ENCODE assay signal across 9 mouse cellular contexts in genomic region chr4:57636782-57637482, GRCm38 (mm10).
DNase-seq lines count a peak whose midpoint lies in the region; ATAC-seq and TF ChIP-seq lines count a peak whose summit lies in the region.
"Had no signal": no experiment of that assay in that cellular context is flagged by ENCODE, and none has a peak within 500 bp of the region (broad histone marks: within the 10 kb centered on the region; RNA-seq: fewer than 3 reads in every experiment).

No protein-coding gene starts in this region.

- H3K9ac ChIP-seq in hindbrain, embryonic 12.5 days, result no peak overlapping the region
- no peak overlapping the region for H3K9ac ChIP-seq in hindbrain, embryonic 11.5 days (ENCODE audit: low read depth, low read length)
- H3K9ac ChIP-seq in hindbrain, embryonic 15.5 days, result peak overlapping the region; percentile 39; the same call in 1 of the 2 replicates
- H3K9ac ChIP-seq in liver, embryonic 12.5 days, result no peak overlapping the region

- peak; percentile 55 for DNase-seq in adrenal gland, adult 2 months
- no peak for DNase-seq in adrenal gland, postnatal 4 days (ENCODE audit: low spot score in 2 of 2)
- DNase-seq in hindbrain, embryonic 11.5 days (ENCODE audit: low spot score), result no peak
- DNase-seq in gastrocnemius, adult 8-10 months (ENCODE audit: low spot score in 2 of 2), result no peak

- no peak for TF ChIP-seq CTCF in C2C12 (IDR thresholded peaks at IDR 0.05; ENCODE audit: control insufficient read depth, insufficient read depth, insufficient read length)

- WGBS in hindbrain, embryonic 12.5 days, result 81% methylated on average over 9 of the region's 9 CpGs
- 82% methylated on average over 9 of the region's 9 CpGs for WGBS in hindbrain, embryonic 11.5 days
- WGBS in hindbrain, embryonic 15.5 days, result 68% methylated on average over 9 of the region's 9 CpGs
- 66% methylated on average over 9 of the region's 9 CpGs for WGBS in liver, embryonic 12.5 days (ENCODE audit: insufficient replicate concordance)

- H3K79me2 ChIP-seq in C2C12 (ENCODE audit: control insufficient read depth, insufficient read depth), result peaks cover 41% of the 10 kb centered on the region

- H3K27me3 ChIP-seq in hindbrain, embryonic 12.5 days, result no peaks in the 10 kb centered on the region
- no peaks in the 10 kb centered on the region for H3K27me3 ChIP-seq in hindbrain, embryonic 11.5 days (ENCODE audit: control insufficient read depth, insufficient read depth, low read length)
- no peaks in the 10 kb centered on the region for H3K27me3 ChIP-seq in C2C12 (ENCODE audit: control insufficient read depth, insufficient read depth, insufficient read length)
- no peaks in the 10 kb centered on the region for H3K27me3 ChIP-seq in hindbrain, embryonic 15.5 days
- no peaks in the 10 kb centered on the region for H3K27me3 ChIP-seq in liver, embryonic 12.5 days (replicated peaks)

- H3K9me3 ChIP-seq in hindbrain, embryonic 12.5 days (replicated peaks), result no peaks in the 10 kb centered on the region
- no peaks in the 10 kb centered on the region for H3K9me3 ChIP-seq in hindbrain, embryonic 11.5 days (ENCODE audit: control insufficient read depth, low read length)
- H3K9me3 ChIP-seq in hindbrain, embryonic 15.5 days, result no peaks in the 10 kb centered on the region
- H3K9me3 ChIP-seq in liver, embryonic 12.5 days (replicated peaks), result no peaks in the 10 kb centered on the region
- H3K9me3 ChIP-seq: megakaryocyte, embryonic 14.5 days had no signal

- no peaks in the 10 kb centered on the region for H3K36me3 ChIP-seq in hindbrain, embryonic 12.5 days
- no peaks in the 10 kb centered on the region for H3K36me3 ChIP-seq in hindbrain, embryonic 11.5 days (ENCODE audit: control insufficient read depth, insufficient read depth, low read length)
- H3K36me3 ChIP-seq in C2C12 (ENCODE audit: control insufficient read depth, insufficient read depth), result no peaks in the 10 kb centered on the region
- no peaks in the 10 kb centered on the region for H3K36me3 ChIP-seq in hindbrain, embryonic 15.5 days
- H3K36me3 ChIP-seq in liver, embryonic 12.5 days, result no peaks in the 10 kb centered on the region

- no peak for ATAC-seq in hindbrain, embryonic 12.5 days (ENCODE audit: low FRiP score)
- ATAC-seq in hindbrain, embryonic 11.5 days (ENCODE audit: low FRiP score), result no peak
- ATAC-seq in hindbrain, embryonic 15.5 days (ENCODE audit: low FRiP score, low read depth), result no peak
- no peak for ATAC-seq in liver, embryonic 12.5 days

- H3K27ac ChIP-seq in hindbrain, embryonic 12.5 days, result no peak overlapping the region
- H3K27ac ChIP-seq in hindbrain, embryonic 11.5 days (ENCODE audit: low read depth, low read length), result no peak overlapping the region
- peak overlapping the region; percentile 85 for H3K27ac ChIP-seq in hindbrain, embryonic 15.5 days (replicated peaks)
- H3K27ac ChIP-seq in liver, embryonic 12.5 days, result no peak overlapping the region

- H3ac ChIP-seq in C2C12 (ENCODE audit: control insufficient read depth, insufficient read length, low read depth), result no peak overlapping the region

- H3K4me3 ChIP-seq in hindbrain, embryonic 12.5 days, result no peak overlapping the region
- H3K4me3 ChIP-seq in hindbrain, embryonic 11.5 days (ENCODE audit: low read depth, low read length), result no peak overlapping the region
- no peak overlapping the region for H3K4me3 ChIP-seq in C2C12 (ENCODE audit: insufficient read depth, poor library complexity, severe bottlenecking)
- no peak overlapping the region; the same call in 1 of the 2 replicates for H3K4me3 ChIP-seq in hindbrain, embryonic 15.5 days
- H3K4me3 ChIP-seq in liver, embryonic 12.5 days, result no peak overlapping the region
- H3K4me3 ChIP-seq: megakaryocyte, embryonic 14.5 days had no signal

- H3K4me2 ChIP-seq in hindbrain, embryonic 12.5 days (replicated peaks), result 0 out of 2 replicates have a peak overlapping the region, but pooled peaks have one; percentile 51
- H3K4me2 ChIP-seq in hindbrain, embryonic 11.5 days (replicated peaks; ENCODE audit: low read depth, low read length), result no peak overlapping the region
- peak overlapping the region; percentile 55 for H3K4me2 ChIP-seq in hindbrain, embryonic 15.5 days
- no peak overlapping the region for H3K4me2 ChIP-seq in liver, embryonic 12.5 days

- H3K4me1 ChIP-seq in hindbrain, embryonic 12.5 days, result peaks cover 17% of the 10 kb centered on the region
- H3K4me1 ChIP-seq in hindbrain, embryonic 11.5 days (replicated peaks; ENCODE audit: control insufficient read depth, insufficient read depth, low read length), result no peaks in the 10 kb centered on the region
- H3K4me1 ChIP-seq in hindbrain, embryonic 15.5 days (replicated peaks), result peaks cover 35% of the 10 kb centered on the region; the same call in 1 of the 2 replicates
- H3K4me1 ChIP-seq in liver, embryonic 12.5 days, result no peaks in the 10 kb centered on the region

- peaks cover 6% of the 10 kb centered on the region for H3K79me3 ChIP-seq in C2C12 (ENCODE audit: low read depth)

TF ChIP-seq in C2C12, 6 proteins besides CTCF, POLR2A, EP300 and RAD21:
- TF ChIP-seq USF1 (IDR thresholded peaks at IDR 0.05; ENCODE audit: low read depth) (no peak), MAX (IDR thresholded peaks at IDR 0.05) (peak; percentile 23)

Comparison
In these comparisons a context has a peak if more than half of its experiments do, and no peak if none do; other contexts are left out.
1. H3K4me2 ChIP-seq: peak in hindbrain, embryonic 12.5 days (single experiment) and hindbrain, embryonic 15.5 days (single experiment); none in hindbrain, embryonic 11.5 days (single experiment) and liver, embryonic 12.5 days (single experiment).